Mouse (Mus musculus): Measurements from ENCODE around the gene Ar. TPM values are rescaled to one million over a fixed set of nuclear protein-coding genes. Genes with fewer than 3 reads are reported as not detected.

Ar gene
- total and polyA plus RNA-seq, 2 experiments from 2014 or later: 0.16 to 0.32 TPM

DNA sequence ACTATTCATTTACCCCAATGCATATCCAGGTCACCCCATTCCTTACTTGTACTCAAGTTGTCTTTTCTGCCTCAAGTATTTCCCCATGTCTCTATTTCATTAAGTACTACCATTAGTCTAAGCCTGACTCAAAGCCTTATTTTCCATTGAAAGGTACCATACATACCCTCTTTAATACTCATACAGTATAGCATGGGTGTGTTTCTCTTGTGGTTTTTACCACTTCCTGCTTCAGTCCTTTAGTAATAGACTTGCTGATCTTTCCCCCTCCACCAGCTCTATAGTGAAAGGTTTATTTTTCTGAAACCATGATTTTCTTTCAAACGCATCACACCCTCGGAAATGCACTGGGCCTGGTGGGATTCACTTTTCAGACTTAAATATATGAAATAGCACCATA is 117.2 kb downstream of the Ar start:
- TF ChIP-seq CTCF (IDR thresholded peaks at IDR 0.05): no peak
- DNase-seq (ENCODE audit: low spot score) (no peak), ATAC-seq (ENCODE audit: low FRiP score) (no peak)
- H3K4me1 ChIP-seq (ENCODE audit: insufficient read depth, low read length): no peaks in the 10 kb centered on the region
- no peaks in the 10 kb centered on the region for H3K36me3 ChIP-seq (ENCODE audit: insufficient read depth, low read length)
- WGBS: 90% methylated on average over 2 of the region's 2 CpGs
- H3K4me2 ChIP-seq (ENCODE audit: low read depth, low read length, poor library complexity, severe bottlenecking): no peak overlapping the region
- H3K4me3 ChIP-seq (ENCODE audit: low read depth, low read length): no peak overlapping the region
- H3K27ac ChIP-seq (ENCODE audit: low read depth, low read length): no peak overlapping the region
- no peaks in the 10 kb centered on the region for H3K9me3 ChIP-seq (ENCODE audit: low read length)
- H3K9ac ChIP-seq (replicated peaks; ENCODE audit: low read length, poor library complexity, severe bottlenecking): no peak overlapping the region
- no peaks in the 10 kb centered on the region for H3K27me3 ChIP-seq (ENCODE audit: insufficient read depth, low read length)

DNA sequence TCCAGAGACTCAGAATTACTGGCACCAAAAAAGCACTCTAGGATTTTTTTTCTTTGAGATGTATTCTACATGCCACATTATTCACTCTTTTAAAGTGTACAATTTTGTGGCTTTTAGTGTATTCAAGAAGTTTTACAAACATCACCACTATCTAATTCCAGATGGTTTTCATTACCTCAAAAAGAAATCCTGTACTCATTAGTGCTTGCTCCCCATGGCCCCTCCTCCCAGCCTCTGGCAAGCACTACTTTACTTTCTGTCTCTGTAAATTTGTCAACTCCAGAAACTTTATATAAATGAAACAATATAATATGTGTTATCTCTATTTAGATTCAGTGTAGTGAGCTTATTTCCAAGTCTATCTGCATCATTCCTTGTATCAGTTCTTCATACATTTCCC is 122.8 kb downstream of the Ar start:
- Histone ChIP-seq H3K4me3 (ENCODE audit: low read depth, low read length) (no peak overlapping the region), H3K9ac (replicated peaks; ENCODE audit: low read length, poor library complexity, severe bottlenecking) (no peak overlapping the region), H3K27me3 (ENCODE audit: insufficient read depth, low read length) (no peaks in the 10 kb centered on the region), H3K4me2 (ENCODE audit: low read depth, low read length, poor library complexity, severe bottlenecking) (no peak overlapping the region), H3K36me3 (ENCODE audit: insufficient read depth, low read length) (no peaks in the 10 kb centered on the region), H3K9me3 (ENCODE audit: low read length) (no peaks in the 10 kb centered on the region), H3K4me1 (ENCODE audit: insufficient read depth, low read length) (no peaks in the 10 kb centered on the region), H3K27ac (ENCODE audit: low read depth, low read length) (no peak overlapping the region)
- no peak for DNase-seq (ENCODE audit: low spot score)
- no peak for ATAC-seq (ENCODE audit: low FRiP score)
- TF ChIP-seq CTCF (IDR thresholded peaks at IDR 0.05): no peak

DNA sequence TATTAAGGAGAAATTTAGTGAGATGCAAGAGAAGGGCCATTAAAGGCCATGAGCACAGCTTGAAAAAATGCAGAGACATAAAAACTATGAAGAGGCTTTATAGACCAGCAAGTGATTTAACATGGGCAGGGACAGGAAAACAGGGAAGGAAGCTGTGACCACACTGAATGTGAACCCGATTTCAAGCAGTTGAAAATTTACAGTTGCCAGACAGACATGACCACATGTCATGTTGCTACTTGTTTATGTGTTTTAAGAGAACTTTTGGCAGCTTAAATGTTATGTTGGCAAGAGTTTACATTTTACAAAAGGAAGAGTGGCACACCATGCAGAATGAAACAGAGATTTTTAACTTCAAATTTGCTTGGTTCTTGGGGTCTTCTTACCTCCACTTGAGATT is 143.2 kb downstream of the Ar start:
- no peaks in the 10 kb centered on the region for H3K9me3 ChIP-seq (ENCODE audit: low read length)
- WGBS: 74% methylated on average over 1 of the region's 1 CpGs
- no peak for ATAC-seq (ENCODE audit: low FRiP score)

DNA sequence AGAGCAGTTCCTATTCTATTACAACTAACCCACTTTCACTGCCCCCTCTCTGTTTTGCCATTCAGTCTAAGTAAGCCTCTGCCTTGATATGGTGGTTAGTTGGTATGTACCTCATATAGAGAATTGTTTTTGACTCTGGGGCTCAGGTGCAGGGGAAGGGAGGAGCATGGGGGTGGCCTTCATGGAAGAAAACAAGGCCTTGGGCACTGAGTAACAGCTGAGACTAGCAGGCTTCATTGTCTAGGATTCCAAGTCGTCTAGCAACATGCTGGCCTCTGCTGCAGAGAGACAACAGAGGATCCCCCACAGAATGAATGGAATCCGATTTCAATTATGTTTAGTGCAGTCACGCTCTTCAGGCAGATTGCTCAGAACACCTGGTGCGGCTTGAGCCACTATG is 152.1 kb downstream of the Ar start:
- DNase-seq (ENCODE audit: low spot score) (peak; percentile 6), ATAC-seq (ENCODE audit: low FRiP score) (no peak)

More for the DNA sequence above, 143.2 kb downstream of the Ar start:
- DNase-seq (ENCODE audit: low spot score): no peak
- no peak for TF ChIP-seq CTCF (IDR thresholded peaks at IDR 0.05)
- Histone ChIP-seq H3K4me3 (ENCODE audit: low read depth, low read length) (no peak overlapping the region), H3K27ac (ENCODE audit: low read depth, low read length) (no peak overlapping the region), H3K4me1 (ENCODE audit: insufficient read depth, low read length) (no peaks in the 10 kb centered on the region), H3K36me3 (ENCODE audit: insufficient read depth, low read length) (no peaks in the 10 kb centered on the region), H3K4me2 (ENCODE audit: low read depth, low read length, poor library complexity, severe bottlenecking) (no peak overlapping the region), H3K27me3 (ENCODE audit: insufficient read depth, low read length) (no peaks in the 10 kb centered on the region), H3K9ac (replicated peaks; ENCODE audit: low read length, poor library complexity, severe bottlenecking) (no peak overlapping the region)

DNA sequence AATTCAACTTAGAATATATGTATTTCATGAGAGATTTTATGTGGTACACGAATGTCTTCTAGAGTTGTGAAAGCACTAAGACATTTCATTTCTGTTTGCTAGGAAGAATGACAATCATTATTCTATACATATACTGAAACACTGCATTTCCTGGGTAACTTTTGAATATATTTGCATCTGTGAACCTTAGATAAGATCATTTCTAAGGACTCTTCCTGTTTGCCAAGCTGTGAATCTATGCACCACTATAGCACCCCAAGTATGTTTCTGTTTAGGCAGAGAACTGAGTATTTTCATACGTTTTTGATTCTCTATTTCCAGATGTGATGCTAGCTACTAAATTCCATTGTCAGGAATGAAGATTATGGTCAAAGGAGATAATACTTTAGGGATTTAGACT is 153.4 kb downstream of the Ar start:
- H3K4me1 ChIP-seq (ENCODE audit: insufficient read depth, low read length): no peaks in the 10 kb centered on the region
- TF ChIP-seq CTCF (IDR thresholded peaks at IDR 0.05): no peak
- H3K27me3 ChIP-seq (ENCODE audit: insufficient read depth, low read length): no peaks in the 10 kb centered on the region
- ATAC-seq (ENCODE audit: low FRiP score) (no peak), DNase-seq (ENCODE audit: low spot score) (no peak)
- 70% methylated on average over 2 of the region's 2 CpGs for WGBS
- no peak overlapping the region for H3K4me2 ChIP-seq (ENCODE audit: low read depth, low read length, poor library complexity, severe bottlenecking)
- H3K4me3 ChIP-seq (ENCODE audit: low read depth, low read length): no peak overlapping the region
- no peaks in the 10 kb centered on the region for H3K9me3 ChIP-seq (ENCODE audit: low read length)
- H3K27ac ChIP-seq (ENCODE audit: low read depth, low read length): no peak overlapping the region
- no peak overlapping the region for H3K9ac ChIP-seq (replicated peaks; ENCODE audit: low read length, poor library complexity, severe bottlenecking)
- H3K36me3 ChIP-seq (ENCODE audit: insufficient read depth, low read length): no peaks in the 10 kb centered on the region

More for the DNA sequence above, 152.1 kb downstream of the Ar start:
- no peak overlapping the region for H3K4me2 ChIP-seq (ENCODE audit: low read depth, low read length, poor library complexity, severe bottlenecking)
- no peaks in the 10 kb centered on the region for H3K36me3 ChIP-seq (ENCODE audit: insufficient read depth, low read length)
- H3K9ac ChIP-seq (replicated peaks; ENCODE audit: low read length, poor library complexity, severe bottlenecking): no peak overlapping the region
- WGBS: 33% methylated on average over 4 of the region's 4 CpGs
- no peaks in the 10 kb centered on the region for H3K4me1 ChIP-seq (ENCODE audit: insufficient read depth, low read length)
- no peaks in the 10 kb centered on the region for H3K9me3 ChIP-seq (ENCODE audit: low read length)
- no peak overlapping the region for H3K27ac ChIP-seq (ENCODE audit: low read depth, low read length)
- H3K4me3 ChIP-seq (ENCODE audit: low read depth, low read length): no peak overlapping the region
- no peaks in the 10 kb centered on the region for H3K27me3 ChIP-seq (ENCODE audit: insufficient read depth, low read length)
- TF ChIP-seq CTCF (IDR thresholded peaks at IDR 0.05): no peak

DNA sequence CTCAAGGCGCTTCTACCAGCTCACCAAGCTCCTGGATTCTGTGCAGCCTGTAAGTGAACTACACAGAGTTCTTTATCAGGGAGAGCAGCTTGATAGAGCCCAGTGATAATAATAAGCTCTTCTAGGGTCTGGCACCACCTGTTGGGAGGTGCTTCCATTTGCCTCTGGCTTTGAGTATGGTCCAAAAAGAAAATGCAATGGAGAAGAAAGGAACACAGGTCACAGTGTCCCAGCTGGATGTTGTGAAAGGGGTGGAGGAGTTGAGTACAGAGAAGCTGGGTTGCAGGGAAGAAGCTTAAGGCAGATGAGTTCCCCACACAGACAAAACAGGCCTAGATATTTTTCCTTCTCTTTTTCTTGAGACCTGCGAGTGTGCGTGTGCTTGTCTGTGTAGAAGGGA is 167.4 kb downstream of the Ar start:
- no peak for TF ChIP-seq CTCF (IDR thresholded peaks at IDR 0.05)
- no peaks in the 10 kb centered on the region for H3K9me3 ChIP-seq (ENCODE audit: low read length)
- no peaks in the 10 kb centered on the region for H3K4me1 ChIP-seq (ENCODE audit: insufficient read depth, low read length)
- H3K36me3 ChIP-seq (ENCODE audit: insufficient read depth, low read length): no peaks in the 10 kb centered on the region
- H3K4me2 ChIP-seq (ENCODE audit: low read depth, low read length, poor library complexity, severe bottlenecking): no peak overlapping the region
- no peaks in the 10 kb centered on the region for H3K27me3 ChIP-seq (ENCODE audit: insufficient read depth, low read length)
- no peak overlapping the region for H3K27ac ChIP-seq (ENCODE audit: low read depth, low read length)
- H3K9ac ChIP-seq (replicated peaks; ENCODE audit: low read length, poor library complexity, severe bottlenecking): no peak overlapping the region
- WGBS: 88% methylated on average over 3 of the region's 3 CpGs
- no peak for ATAC-seq (ENCODE audit: low FRiP score)
- DNase-seq (ENCODE audit: low spot score): no peak
- no peak overlapping the region for H3K4me3 ChIP-seq (ENCODE audit: low read depth, low read length)

DNA sequence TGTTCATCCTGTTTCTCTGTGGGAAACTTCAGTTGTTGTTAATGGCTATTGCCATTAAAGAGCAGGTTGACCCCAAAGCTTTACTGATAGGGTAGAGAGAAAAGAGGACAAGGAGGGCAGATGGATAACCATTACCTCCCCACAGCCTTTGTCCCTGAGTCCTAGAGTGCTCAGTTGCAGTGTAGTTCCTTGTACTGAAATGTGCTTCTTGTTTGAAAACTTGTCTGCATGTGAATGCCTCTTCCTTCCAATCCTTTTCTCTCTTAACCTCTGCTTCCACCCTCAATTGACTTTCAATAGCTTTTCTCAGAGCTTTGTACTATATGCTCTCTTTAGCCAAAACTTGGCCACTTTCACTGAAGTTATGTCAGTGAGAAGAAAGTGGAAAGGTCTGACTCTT is 168.9 kb downstream of the Ar start:
- DNase-seq (ENCODE audit: low spot score) (no peak), ATAC-seq (ENCODE audit: low FRiP score) (no peak)
- TF ChIP-seq CTCF (IDR thresholded peaks at IDR 0.05): no peak
- H3K4me3 ChIP-seq (ENCODE audit: low read depth, low read length): no peak overlapping the region
- H3K9ac ChIP-seq (replicated peaks; ENCODE audit: low read length, poor library complexity, severe bottlenecking): no peak overlapping the region
- H3K36me3 ChIP-seq (ENCODE audit: insufficient read depth, low read length): no peaks in the 10 kb centered on the region
- H3K9me3 ChIP-seq (ENCODE audit: low read length): no peaks in the 10 kb centered on the region
- H3K27ac ChIP-seq (ENCODE audit: low read depth, low read length): no peak overlapping the region
- H3K4me2 ChIP-seq (ENCODE audit: low read depth, low read length, poor library complexity, severe bottlenecking): no peak overlapping the region
- no peaks in the 10 kb centered on the region for H3K4me1 ChIP-seq (ENCODE audit: insufficient read depth, low read length)
- H3K27me3 ChIP-seq (ENCODE audit: insufficient read depth, low read length): no peaks in the 10 kb centered on the region
